Comparison of ENCODE assay signal across 8 mouse cellular contexts in genomic region chr9:123852449-123853390, GRCm38 (mm10). TPM values are rescaled to one million over a fixed set of nuclear protein-coding genes. Genes with fewer than 3 reads are reported as not detected.
DNase-seq lines count a peak whose midpoint lies in the region; ATAC-seq and TF ChIP-seq lines count a peak whose summit lies in the region.

No protein-coding gene starts in this region.

- peak overlapping the region; percentile 23 for H3K4me3 ChIP-seq in kidney, adult 2 months (ENCODE audit: insufficient read depth, low read depth, low read length)
- H3K4me3 ChIP-seq in bone marrow macrophage, adult 2 months (ENCODE audit: insufficient read depth, low read length): peak overlapping the region; percentile 50
- peak overlapping the region; percentile 28 for H3K4me3 ChIP-seq in hindbrain, embryonic 12.5 days
- peak overlapping the region; percentile 21; the same call in 1 of the 2 replicates for H3K4me3 ChIP-seq in midbrain, embryonic 11.5 days (ENCODE audit: low read depth, low read length)

- H3K36me3 ChIP-seq in kidney, adult 2 months (ENCODE audit: control insufficient read depth, insufficient read depth, low read length): no peaks in the 10 kb centered on the region
- no peaks in the 10 kb centered on the region for H3K36me3 ChIP-seq in hindbrain, embryonic 12.5 days
- H3K36me3 ChIP-seq in midbrain, embryonic 11.5 days (ENCODE audit: control insufficient read depth, insufficient read depth, low read length): no peaks in the 10 kb centered on the region

- H3K9me3 ChIP-seq in hindbrain, embryonic 12.5 days (replicated peaks): no peaks in the 10 kb centered on the region
- H3K9me3 ChIP-seq in midbrain, embryonic 11.5 days (ENCODE audit: control insufficient read depth, low read length): no peaks in the 10 kb centered on the region

- peaks cover 4% of the 10 kb centered on the region; the same call in 1 of the 2 replicates for H3K4me1 ChIP-seq in kidney, adult 2 months (ENCODE audit: control insufficient read depth, insufficient read depth, low read length)
- peaks cover 37% of the 10 kb centered on the region for H3K4me1 ChIP-seq in bone marrow macrophage, adult 2 months (ENCODE audit: control insufficient read depth, insufficient read depth, low read length)
- peaks cover 13% of the 10 kb centered on the region for H3K4me1 ChIP-seq in hindbrain, embryonic 12.5 days
- H3K4me1 ChIP-seq in midbrain, embryonic 11.5 days (ENCODE audit: control insufficient read depth, insufficient read depth, low read length): peaks cover 12% of the 10 kb centered on the region

- TF ChIP-seq POLR2A in kidney, adult 2 months (IDR thresholded peaks at IDR 0.05; ENCODE audit: low read depth, low read length): no peak
- TF ChIP-seq POLR2A in bone marrow macrophage, adult 2 months (IDR thresholded peaks at IDR 0.05; ENCODE audit: borderline replicate concordance, low read depth, low read length): no peak

- H3K9ac ChIP-seq in hindbrain, embryonic 12.5 days: peak overlapping the region; percentile 41; the same call in 1 of the 2 replicates
- H3K9ac ChIP-seq in midbrain, embryonic 11.5 days (ENCODE audit: low read length): peak overlapping the region; percentile 36

- peak; percentile 42 for ATAC-seq in hindbrain, embryonic 12.5 days (ENCODE audit: low FRiP score)
- peak; percentile 23 for ATAC-seq in midbrain, embryonic 11.5 days (ENCODE audit: low FRiP score)

- no peak for TF ChIP-seq CTCF in kidney, adult 2 months (conservative IDR thresholded peaks at IDR 0.05; ENCODE audit: insufficient read depth, insufficient read length, low read depth, low read length)
- TF ChIP-seq CTCF in bone marrow macrophage, adult 2 months (IDR thresholded peaks at IDR 0.05; ENCODE audit: low read depth, low read length): no peak

- no peak for DNase-seq in kidney, adult 2 months
- DNase-seq in kidney, postnatal 25 days: no peak
- DNase-seq in midbrain, embryonic 11.5 days (ENCODE audit: low spot score, missing footprints): no peak
- DNase-seq in thymus, postnatal 25 days: no peak
- no peak for DNase-seq in adrenal gland, postnatal 36 days
- DNase-seq in gastrocnemius, adult 18-20 months (ENCODE audit: low spot score): no peak

- peak overlapping the region; percentile 56 for H3K4me2 ChIP-seq in hindbrain, embryonic 12.5 days (replicated peaks)
- H3K4me2 ChIP-seq in midbrain, embryonic 11.5 days: peak overlapping the region; percentile 39

- peak overlapping the region; percentile 70 for H3K27ac ChIP-seq in kidney, adult 2 months (ENCODE audit: insufficient read depth, low read depth, low read length)
- peak overlapping the region; percentile 97 for H3K27ac ChIP-seq in bone marrow macrophage, adult 2 months (ENCODE audit: insufficient read depth, low read depth, low read length)
- no peak overlapping the region for H3K27ac ChIP-seq in hindbrain, embryonic 12.5 days
- no peak overlapping the region for H3K27ac ChIP-seq in midbrain, embryonic 11.5 days (ENCODE audit: low read depth, low read length)

- no peaks in the 10 kb centered on the region for H3K27me3 ChIP-seq in kidney, adult 2 months (replicated peaks; ENCODE audit: control insufficient read depth, insufficient read depth, low read length)
- H3K27me3 ChIP-seq in hindbrain, embryonic 12.5 days: no peaks in the 10 kb centered on the region
- no peaks in the 10 kb centered on the region for H3K27me3 ChIP-seq in midbrain, embryonic 11.5 days (ENCODE audit: control insufficient read depth, insufficient read depth, low read length)

- WGBS in kidney, adult 2 months: 62% methylated on average over 5 of the region's 5 CpGs
- 66% methylated on average over 5 of the region's 5 CpGs for WGBS in hindbrain, embryonic 12.5 days
- 71% methylated on average over 5 of the region's 5 CpGs for WGBS in midbrain, embryonic 11.5 days

RNA-seq across cellular contexts. Expression of gene Fyco1, which starts 1.0 kb away (rescaled TPM):
- polyA plus RNA-seq in kidney, adult 2 months (2012; rRNA removed): 7.1 and 9.9 TPM in 2 replicates
- polyA plus RNA-seq in bone marrow macrophage, adult 2 months (2012; ENCODE audit: insufficient read depth, insufficient read length, missing spikeins): 15.0 and 16.2 TPM in 2 replicates
- polyA plus RNA-seq in hindbrain, embryonic 12.5 days (2016; fragmentation: Nextera tagmentation; extraction: Ambion mirVana): 11.3 and 12.2 TPM in 2 replicates
- polyA plus RNA-seq in midbrain, embryonic 11.5 days (2014; fragmentation: Nextera tagmentation; extraction: Ambion mirVana): 6.7 and 7.8 TPM in 2 replicates
- total RNA-seq in adrenal gland, postnatal 36 days (2021): 10 to 100 TPM; 36.3 to 51.6 TPM
- 100 to 1,000 TPM; 179 to 183 TPM for total RNA-seq in gastrocnemius, adult 18-20 months (2021)

RNA-seq across cellular contexts. Expression of gene Xcr1, which starts 9.1 kb away (rescaled TPM):
- 0.45 and 0.72 TPM in 2 replicates for polyA plus RNA-seq in kidney, adult 2 months (2012; rRNA removed)
- not detected in 2 replicates for polyA plus RNA-seq in bone marrow macrophage, adult 2 months (2012; ENCODE audit: insufficient read depth, insufficient read length, missing spikeins)
- polyA plus RNA-seq in hindbrain, embryonic 12.5 days (2016; fragmentation: Nextera tagmentation; extraction: Ambion mirVana): 0.04 TPM in 1 of 2 replicates, not detected in the other
- not detected in 2 replicates for polyA plus RNA-seq in midbrain, embryonic 11.5 days (2014; fragmentation: Nextera tagmentation; extraction: Ambion mirVana)
- under 1 TPM in 1 of 2 experiments, not detected in 1; 0.10 TPM for total RNA-seq in adrenal gland, postnatal 36 days (2021)
- total RNA-seq in gastrocnemius, adult 18-20 months (2021): not detected

RNA-seq across cellular contexts. Expression of gene Cxcr6, which starts 46.4 kb away (rescaled TPM):
- 0.56 and 1.4 TPM in 2 replicates for polyA plus RNA-seq in kidney, adult 2 months (2012; rRNA removed)
- not detected in 2 replicates for polyA plus RNA-seq in bone marrow macrophage, adult 2 months (2012; ENCODE audit: insufficient read depth, insufficient read length, missing spikeins)
- polyA plus RNA-seq in hindbrain, embryonic 12.5 days (2016; fragmentation: Nextera tagmentation; extraction: Ambion mirVana): 0.22 and 0.23 TPM in 2 replicates
- polyA plus RNA-seq in midbrain, embryonic 11.5 days (2014; fragmentation: Nextera tagmentation; extraction: Ambion mirVana): 0.16 and 0.19 TPM in 2 replicates
- under 1 TPM in 1 of 2 experiments, not detected in 1; 0.17 TPM for total RNA-seq in adrenal gland, postnatal 36 days (2021)
- total RNA-seq in gastrocnemius, adult 18-20 months (2021): under 1 TPM in 1 of 2 experiments, not detected in 1; 0.12 TPM

Comparison
In these comparisons a context has a peak if more than half of its experiments do, and no peak if none do; other contexts are left out.
1. H3K27ac ChIP-seq: peak in kidney, adult 2 months (single experiment) and bone marrow macrophage, adult 2 months (single experiment); none in hindbrain, embryonic 12.5 days (single experiment) and midbrain, embryonic 11.5 days (single experiment).
2. Peak in every context shown above with its lines, with median percentiles within 50 percentile points of each other: H3K4me3 ChIP-seq.